Mouse (Mus musculus) embryonic fibroblast, embryonic 13.5 days (primary cell): ENCODE results near the gene Ciart. TPM values are rescaled to one million over a fixed set of nuclear protein-coding genes. Genes with fewer than 3 reads are reported as not detected.
A peak's percentile ranks its signal among the peaks of the same experiment; 100 is the strongest.
"Not testable (repeated sequence)": the region's sequence is repeated elsewhere in the genome, so short reads cannot be mapped to it uniquely, and the experiment has no call there.

Experiments
- H3K27ac ChIP-seq: 2 replicates; pipeline ENCODE4 v1.5.1; 2012; ENCODE audit warnings: low read length, control low read depth, inconsistent platforms; ENCODE audit not compliant: insufficient read depth
- H3K4me1 ChIP-seq: 2 replicates; pipeline ENCODE4 v1.6.1; 2011; ENCODE audit warnings: low read length; ENCODE audit not compliant: control insufficient read depth, insufficient read depth
- H3K4me3 ChIP-seq: 2 replicates; pipeline ENCODE4 v1.5.1; 2011; ENCODE audit warnings: mild to moderate bottlenecking, control low read depth, low read length; ENCODE audit not compliant: insufficient read depth
- CTCF ChIP-seq: IDR thresholded peaks from 2 replicates; pipeline ENCODE4 v1.5.1; 2011; ENCODE audit warnings: mild to moderate bottlenecking, control low read depth, low read length, moderate library complexity, borderline replicate concordance; ENCODE audit not compliant: insufficient read depth
- POLR2A ChIP-seq: IDR thresholded peaks from 2 replicates; pipeline ENCODE4 v1.6.1; 2011; ENCODE audit warnings: low read depth, mild to moderate bottlenecking, control low read depth, low read length, moderate library complexity
- polyA plus RNA-seq: library from polyadenylated mRNA; stranded (reverse); fragments of >200 nt; gene quantifications from 2 replicates; pipeline ENCODE4 v1.2.4, GENCODE M21; 2011; ENCODE audit warnings: low read depth; ENCODE audit not compliant: missing spikeins, insufficient read length

Gene Ciart
- 4.3 and 7.8 TPM in 2 replicates for polyA plus RNA-seq

- no peaks in the 10 kb centered on the region for H3K4me1 ChIP-seq
- no peak within 1 kb of the TSS for H3K27ac ChIP-seq
- peak within 1 kb of the TSS; percentile 69 for H3K4me3 ChIP-seq
- no peak for TF ChIP-seq CTCF
- TF ChIP-seq POLR2A: peak; percentile 73
Measured at GRCm38 (mm10) chr3:95881979-95882815, at the start of gene Ciart. Gene Ciart (minus strand): TSS chr3:95882251.

GRCm38 (mm10) chr3:95931471-95931870 lies 49.4 kb upstream of the Ciart start:
- H3K27ac ChIP-seq: no peak overlapping the region
- H3K4me1 ChIP-seq: no peaks in the 10 kb centered on the region
- no peak overlapping the region for H3K4me3 ChIP-seq
- no peak for TF ChIP-seq CTCF
- no peak for TF ChIP-seq POLR2A

GRCm38 (mm10) chr3:95930471-95930789 lies 48.4 kb upstream of the Ciart start:
- TF ChIP-seq POLR2A (no peak), CTCF (no peak)
- Histone ChIP-seq H3K4me3 (peak overlapping the region; percentile 99), H3K4me1 (no peaks in the 10 kb centered on the region), H3K27ac (no peak overlapping the region)

- Histone ChIP-seq H3K27ac (peak overlapping the region; percentile 49; the same call in 1 of the 2 replicates), H3K4me1 (no peaks in the 10 kb centered on the region), H3K4me3 (peak overlapping the region; percentile 99)
- TF ChIP-seq CTCF (no peak), POLR2A (0 out of 2 replicates have a peak, but pooled peaks have one; percentile 16)
Measured at GRCm38 (mm10) chr3:95929581-95930470, 47.8 kb upstream of the Ciart start.

- TF ChIP-seq POLR2A: peak; percentile 93
- TF ChIP-seq CTCF: no peak
- Histone ChIP-seq H3K4me3 (peak within 1 kb of the TSS; percentile 99), H3K27ac (peak within 1 kb of the TSS; percentile 49), H3K4me1 (no peaks in the 10 kb centered on the region)
Measured at GRCm38 (mm10) chr3:95928658-95929503, 46.8 kb upstream of the Ciart start, which contains the start of gene Anp32e. Gene Anp32e (plus strand): TSS chr3:95929246.

GRCm38 (mm10) chr3:95928261-95928657 lies 46.2 kb upstream of the Ciart start:
- TF ChIP-seq CTCF: no peak
- TF ChIP-seq POLR2A: no peak
- Histone ChIP-seq H3K27ac (0 out of 2 replicates have a peak overlapping the region, but pooled peaks have one; percentile 1), H3K4me1 (no peaks in the 10 kb centered on the region), H3K4me3 (peak overlapping the region; percentile 55)

GRCm38 (mm10) chr3:95925087-95925486 lies 43.0 kb upstream of the Ciart start:
- H3K4me3 ChIP-seq: no peak overlapping the region
- no peak overlapping the region for H3K27ac ChIP-seq
- TF ChIP-seq POLR2A (no peak), CTCF (no peak)
- H3K4me1 ChIP-seq: no peaks in the 10 kb centered on the region

GRCm38 (mm10) chr3:95924185-95924584 lies 42.1 kb upstream of the Ciart start:
- Histone ChIP-seq H3K4me1 (no peaks in the 10 kb centered on the region), H3K27ac (no peak overlapping the region)
- no peak for TF ChIP-seq POLR2A
- TF ChIP-seq CTCF: no peak

GRCm38 (mm10) chr3:95923429-95923828 lies 41.4 kb upstream of the Ciart start:
- not testable (repeated sequence) for H3K4me1 ChIP-seq, H3K27ac ChIP-seq, H3K4me3 ChIP-seq

More at GRCm38 (mm10) chr3:95924185-95924584, 42.1 kb upstream of the Ciart start:
- no peak overlapping the region for H3K4me3 ChIP-seq

- H3K4me3 ChIP-seq, H3K4me1 ChIP-seq, H3K27ac ChIP-seq: not testable (repeated sequence)
Measured at GRCm38 (mm10) chr3:95920532-95920931, 38.5 kb upstream of the Ciart start.
